Mouse (Mus musculus) embryonic fibroblast, embryonic 13.5 days (primary cell): Measurements from ENCODE around the gene Prorsd1.
"Not testable (repeated sequence)": the region's sequence is repeated elsewhere in the genome, so short reads cannot be mapped to it uniquely, and the experiment has no call there.

ENCODE experiments used
- CTCF ChIP-seq: IDR thresholded peaks from 2 replicates; pipeline ENCODE4 v1.5.1; 2011; ENCODE audit warnings: mild to moderate bottlenecking, control low read depth, low read length, moderate library complexity, borderline replicate concordance; ENCODE audit not compliant: insufficient read depth
- POLR2A ChIP-seq: IDR thresholded peaks from 2 replicates; pipeline ENCODE4 v1.6.1; 2011; ENCODE audit warnings: low read depth, mild to moderate bottlenecking, control low read depth, low read length, moderate library complexity

DNA sequence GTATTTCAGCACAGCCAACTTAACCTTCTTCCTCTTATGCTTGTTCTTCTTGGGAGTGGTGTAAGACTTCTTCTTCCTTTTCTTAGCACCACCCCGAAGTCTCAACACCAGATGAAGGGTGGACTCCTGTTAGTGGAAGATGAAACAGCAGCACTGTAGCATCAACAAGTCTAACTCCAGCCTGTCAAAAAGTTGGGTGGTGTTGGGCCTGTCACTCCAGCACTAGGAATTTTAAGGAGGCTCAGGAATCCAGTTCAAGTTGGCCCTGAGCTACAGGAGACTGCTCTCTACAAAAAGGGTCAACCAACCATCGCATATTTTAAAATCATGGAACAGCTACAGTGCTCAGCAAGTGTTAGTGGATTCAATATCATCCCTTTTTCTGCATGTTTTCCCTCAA is 31.5 kb upstream of the Prorsd1 start:
- not testable (repeated sequence) for TF ChIP-seq CTCF, POLR2A
